Mouse (Mus musculus) limb, embryonic 15.5 days (tissue): Measurements from ENCODE around the gene Tor1b. TPM values are rescaled to one million over a fixed set of nuclear protein-coding genes. Genes with fewer than 3 reads are reported as not detected.
"Not testable (repeated sequence)": the region's sequence is repeated elsewhere in the genome, so short reads cannot be mapped to it uniquely, and the experiment has no call there.

Experiments used
- ATAC-seq: fragments of 200-750 bp; cut with Nextera tagmentation; 2 replicates; pipeline ENCODE4 v1.8.0; 2017; ENCODE audit warnings: low read depth, moderate TSS enrichment; ENCODE audit not compliant: insufficient number of reproducible peaks, low FRiP score, low TSS enrichment
- H3K27ac ChIP-seq: fragments of 300-500 bp; sonication (generic); 2 replicates; pipeline ENCODE4 v1.5.1; 2015; ENCODE audit warnings: moderate library complexity, mild to moderate bottlenecking, inconsistent platforms
- H3K27me3 ChIP-seq: fragments of 300-500 bp; sonication (generic); 2 replicates; pipeline ENCODE4 v1.6.1; 2015; ENCODE audit warnings: inconsistent platforms
- H3K36me3 ChIP-seq: fragments of 300-500 bp; sonication (generic); 2 replicates; pipeline ENCODE4 v1.6.1; 2015; ENCODE audit warnings: inconsistent platforms
- H3K4me1 ChIP-seq: fragments of 300-500 bp; sonication (generic); 2 replicates; pipeline ENCODE4 v1.6.1; 2015; ENCODE audit warnings: inconsistent platforms
- H3K4me2 ChIP-seq: fragments of 300-500 bp; sonication (generic); 2 replicates; pipeline ENCODE4 v1.6.1; 2015; ENCODE audit warnings: mild to moderate bottlenecking, inconsistent platforms
- H3K4me3 ChIP-seq: fragments of 300-500 bp; sonication (generic); 2 replicates; pipeline ENCODE4 v1.5.1; 2015; ENCODE audit warnings: mild to moderate bottlenecking, inconsistent platforms
- H3K9ac ChIP-seq: fragments of 300-500 bp; sonication (generic); 2 replicates; pipeline ENCODE4 v1.6.1; 2015; ENCODE audit warnings: inconsistent platforms
- H3K9me3 ChIP-seq: fragments of 300-500 bp; sonication (generic); 2 replicates; pipeline ENCODE4 v1.6.1; 2016; ENCODE audit warnings: inconsistent platforms
- WGBS: fragments of 180-500 bp; shearing (Covaris S2); methylation state at CpG from one replicate; pipeline ENCODE4 v1.1.7; 2015; 5-methylcytosine and 5-hydroxymethylcytosine counted together
- polyA plus RNA-seq: library from polyadenylated mRNA; unstranded; fragments of >200 nt; fragmentation: Nextera tagmentation; extraction: Ambion mirVana; gene quantifications from 2 replicates; pipeline ENCODE4 v1.2.1, GENCODE M21; 2015

The Tor1b gene
- polyA plus RNA-seq: 38.5 and 40.4 TPM in 2 replicates

DNA sequence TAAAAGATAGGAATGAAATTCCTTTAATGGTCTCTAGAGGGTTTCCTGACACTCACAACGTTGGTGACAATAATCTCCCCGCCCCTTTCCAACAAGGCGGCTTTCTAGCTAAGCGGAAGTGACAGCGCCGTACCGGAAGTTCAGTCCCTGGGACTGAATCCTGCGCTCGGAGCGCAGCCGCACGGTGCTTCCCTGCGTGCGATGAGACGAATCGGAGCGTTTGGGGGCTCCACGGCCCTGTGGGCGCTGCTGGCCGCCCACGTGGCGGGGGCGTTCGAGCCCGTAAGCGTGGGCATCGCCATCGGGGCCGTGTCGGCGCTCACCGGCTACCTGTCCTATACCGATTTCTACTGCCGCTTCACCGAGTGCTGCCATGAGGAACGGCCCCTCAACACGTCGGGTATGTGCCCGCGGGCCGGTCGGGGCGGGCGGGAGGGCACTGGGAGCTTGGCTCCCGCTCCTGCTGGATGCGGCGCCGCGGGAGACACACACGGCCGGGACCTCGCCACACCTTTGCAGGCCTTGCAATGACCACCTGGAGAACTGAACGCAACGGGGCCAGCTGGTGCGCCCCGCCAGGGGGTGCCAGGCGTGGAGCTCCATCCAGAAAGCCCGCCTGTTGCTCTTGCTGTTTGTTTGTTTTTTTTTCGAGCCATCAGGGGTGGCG lies at the start of gene Tor1b:
Tor1b (plus strand) TSS at position 136 of the 667 bp plus-strand sequence.
- H3K4me1 ChIP-seq: peaks cover 24% of the 10 kb centered on the region
- peak within 1 kb of the TSS; percentile 86 for H3K27ac ChIP-seq
- peaks cover 29% of the 10 kb centered on the region for H3K36me3 ChIP-seq
- H3K4me2 ChIP-seq: peak within 1 kb of the TSS; percentile 69
- peak within 1 kb of the TSS; percentile 89 for H3K9ac ChIP-seq
- peak; percentile 69; the same call in 1 of the 2 replicates for ATAC-seq
- under 1% methylated on average over 60 of the region's 60 CpGs for WGBS
- no peaks in the 10 kb centered on the region for H3K9me3 ChIP-seq
- H3K27me3 ChIP-seq: no peaks in the 10 kb centered on the region
- H3K4me3 ChIP-seq: peak within 1 kb of the TSS; percentile 87

DNA sequence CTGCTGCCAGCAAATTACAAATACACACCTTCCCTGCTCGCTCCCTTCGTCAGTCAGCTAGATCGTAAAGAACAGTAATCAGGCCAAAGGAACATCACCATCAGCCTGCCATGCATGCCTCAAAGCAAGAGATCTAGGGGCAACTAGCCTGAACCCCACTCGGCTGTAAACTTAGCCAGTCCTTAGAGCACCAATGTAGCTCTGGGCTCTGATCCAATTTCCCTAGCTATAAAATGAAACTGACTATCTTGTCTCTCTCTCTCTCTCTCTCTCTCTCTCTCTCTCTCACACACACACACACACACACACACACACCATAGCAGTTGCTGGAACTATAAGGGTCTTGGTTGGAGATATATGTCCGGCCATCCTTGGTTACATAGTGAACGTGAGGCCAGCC lies 48.5 kb upstream of the Tor1b start:
- no peak overlapping the region for H3K9ac ChIP-seq
- WGBS: 68% methylated on average over 6 of the region's 6 CpGs
- H3K27me3 ChIP-seq: no peaks in the 10 kb centered on the region
- no peak overlapping the region for H3K4me3 ChIP-seq
- H3K36me3 ChIP-seq: peaks cover 6% of the 10 kb centered on the region; the same call in 1 of the 2 replicates
- no peak overlapping the region for H3K27ac ChIP-seq
- no peaks in the 10 kb centered on the region for H3K9me3 ChIP-seq
- H3K4me1 ChIP-seq: peaks cover 28% of the 10 kb centered on the region
- no peak overlapping the region for H3K4me2 ChIP-seq
- ATAC-seq: no peak

DNA sequence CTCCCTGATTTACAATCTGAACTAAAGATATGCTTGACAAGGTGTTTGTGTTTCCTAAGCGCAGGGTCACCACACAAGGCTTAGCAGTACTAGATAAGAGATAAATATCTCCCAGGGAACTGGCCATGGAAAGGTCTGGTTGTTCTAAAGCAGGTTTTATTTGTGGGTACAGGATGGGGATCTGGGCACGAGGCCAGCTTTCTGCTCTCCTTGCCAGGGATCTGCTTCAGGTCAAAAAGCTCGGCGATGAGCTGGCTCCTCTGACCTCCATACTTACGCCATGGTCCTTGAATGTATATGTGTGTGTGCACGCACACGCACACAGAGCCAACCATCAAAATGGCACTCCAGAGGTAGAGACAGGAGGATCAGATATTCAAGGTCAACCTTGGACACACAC lies 47.8 kb upstream of the Tor1b start:
- 62% methylated on average over 7 of the region's 7 CpGs for WGBS
- H3K36me3 ChIP-seq: peaks cover 3% of the 10 kb centered on the region; the same call in 1 of the 2 replicates
- no peak overlapping the region for H3K4me2 ChIP-seq
- H3K4me1 ChIP-seq: peaks cover 28% of the 10 kb centered on the region
- no peak for ATAC-seq
- H3K9ac ChIP-seq: no peak overlapping the region
- no peaks in the 10 kb centered on the region for H3K9me3 ChIP-seq
- H3K27ac ChIP-seq: no peak overlapping the region
- H3K27me3 ChIP-seq: no peaks in the 10 kb centered on the region
- H3K4me3 ChIP-seq: no peak overlapping the region

DNA sequence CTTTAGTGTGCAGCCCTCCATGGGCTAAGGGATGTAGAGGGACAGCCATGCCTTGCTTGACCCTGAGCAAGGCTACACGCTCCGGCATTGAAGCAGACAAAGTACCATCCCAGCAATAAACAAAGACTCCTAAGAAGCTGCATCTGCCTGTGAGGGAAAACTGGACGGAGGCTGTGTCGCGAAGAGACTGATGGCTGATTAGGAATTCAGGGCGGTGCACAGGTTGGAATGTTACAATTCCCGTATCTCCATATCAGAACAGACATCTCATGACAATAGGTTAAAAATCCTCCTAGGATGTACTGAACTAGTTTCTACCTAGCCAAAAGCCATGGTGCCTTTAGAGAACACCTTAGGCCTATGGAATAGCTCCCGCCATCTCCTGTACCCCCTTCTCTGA lies 46.9 kb upstream of the Tor1b start:
- no peak overlapping the region for H3K4me3 ChIP-seq
- 80% methylated on average over 8 of the region's 8 CpGs for WGBS
- no peak for ATAC-seq

DNA sequence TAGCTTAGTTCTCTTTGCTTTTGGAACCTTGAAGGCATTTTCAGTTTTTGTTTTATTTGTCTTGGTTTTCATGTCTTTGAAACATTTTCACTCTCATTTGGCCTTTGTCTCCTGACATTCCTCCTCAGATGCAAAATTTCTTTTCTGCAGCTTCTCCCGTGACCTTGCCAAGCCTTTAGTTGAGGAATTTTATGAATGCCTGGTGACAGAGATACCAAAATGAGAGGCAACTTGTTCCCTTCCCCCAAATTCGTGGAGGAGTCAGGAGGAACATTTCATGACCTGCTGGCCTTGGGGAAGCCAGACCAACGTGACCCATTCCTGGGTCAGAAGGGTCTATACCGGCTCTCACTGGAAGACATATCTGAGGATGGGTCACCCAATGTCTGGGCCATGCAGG lies 46.1 kb upstream of the Tor1b start:
- Histone ChIP-seq H3K9me3 (no peaks in the 10 kb centered on the region), H3K36me3 (no peaks in the 10 kb centered on the region), H3K9ac (no peak overlapping the region), H3K27ac (no peak overlapping the region), H3K4me3 (no peak overlapping the region), H3K4me1 (peaks cover 24% of the 10 kb centered on the region), H3K4me2 (no peak overlapping the region), H3K27me3 (no peaks in the 10 kb centered on the region)
- 69% methylated on average over 4 of the region's 4 CpGs for WGBS
- no peak for ATAC-seq

More for the DNA sequence above, 46.9 kb upstream of the Tor1b start:
- Histone ChIP-seq H3K4me1 (peaks cover 28% of the 10 kb centered on the region), H3K27ac (0 out of 2 replicates have a peak overlapping the region, but pooled peaks have one; percentile 13), H3K36me3 (no peaks in the 10 kb centered on the region), H3K4me2 (no peak overlapping the region), H3K9ac (no peak overlapping the region), H3K27me3 (no peaks in the 10 kb centered on the region), H3K9me3 (no peaks in the 10 kb centered on the region)

DNA sequence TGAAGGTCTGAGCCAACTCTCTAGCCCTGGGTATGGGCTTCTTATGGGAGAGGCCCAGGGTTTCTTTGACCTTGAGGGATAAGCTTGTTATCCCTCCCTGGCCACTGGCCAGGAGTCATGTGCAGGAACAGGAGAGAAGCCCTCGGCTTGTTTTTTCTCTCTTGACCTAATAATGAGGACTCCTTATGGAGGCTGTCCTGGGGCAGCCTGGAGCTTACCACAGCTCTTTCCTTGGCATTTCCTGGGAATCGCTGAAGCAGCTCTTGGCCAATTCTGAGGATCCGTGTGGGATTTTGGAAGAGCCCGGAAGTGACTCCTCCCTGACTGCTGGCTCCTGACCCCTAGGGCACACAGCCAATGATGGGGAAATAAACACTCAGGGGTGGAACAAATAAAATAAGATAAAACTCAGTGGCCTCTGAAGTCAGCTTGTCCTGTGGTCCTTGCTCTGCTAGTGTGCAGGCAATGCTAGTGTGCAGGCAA lies 40.4 kb upstream of the Tor1b start:
- no peaks in the 10 kb centered on the region for H3K27me3 ChIP-seq
- H3K27ac ChIP-seq: no peak overlapping the region
- ATAC-seq: no peak
- H3K4me2 ChIP-seq: no peak overlapping the region
- 46% methylated on average over 4 of the region's 4 CpGs for WGBS
- no peaks in the 10 kb centered on the region for H3K36me3 ChIP-seq
- H3K9me3 ChIP-seq: no peaks in the 10 kb centered on the region
- no peak overlapping the region for H3K9ac ChIP-seq
- H3K4me3 ChIP-seq: no peak overlapping the region
- H3K4me1 ChIP-seq: peaks cover 7% of the 10 kb centered on the region; the same call in 1 of the 2 replicates

DNA sequence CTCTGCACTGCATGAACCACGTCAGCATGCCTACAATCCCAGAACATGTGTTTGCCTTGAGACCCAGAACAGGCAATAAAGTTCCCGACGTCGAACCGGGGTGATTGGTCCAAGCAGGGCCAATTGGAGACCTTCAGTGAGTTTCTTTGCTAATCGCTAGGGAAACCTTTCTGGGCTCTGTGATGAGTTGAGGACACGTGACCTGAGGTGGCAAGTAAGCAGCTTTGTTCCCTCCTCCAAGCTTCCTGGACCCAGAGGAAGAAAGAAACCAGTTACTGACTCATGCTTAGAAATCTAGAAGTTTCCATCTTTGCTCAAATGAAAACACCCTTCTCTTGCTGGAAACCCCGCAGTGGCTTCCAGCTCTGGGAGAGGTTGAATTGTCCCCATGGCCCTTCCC lies 39.7 kb upstream of the Tor1b start:
- Histone ChIP-seq H3K4me3 (no peak overlapping the region), H3K36me3 (no peaks in the 10 kb centered on the region), H3K9ac (no peak overlapping the region), H3K27ac (no peak overlapping the region), H3K4me1 (peaks cover 13% of the 10 kb centered on the region), H3K27me3 (no peaks in the 10 kb centered on the region), H3K9me3 (no peaks in the 10 kb centered on the region), H3K4me2 (no peak overlapping the region)
- 69% methylated on average over 8 of the region's 8 CpGs for WGBS
- ATAC-seq: no peak

DNA sequence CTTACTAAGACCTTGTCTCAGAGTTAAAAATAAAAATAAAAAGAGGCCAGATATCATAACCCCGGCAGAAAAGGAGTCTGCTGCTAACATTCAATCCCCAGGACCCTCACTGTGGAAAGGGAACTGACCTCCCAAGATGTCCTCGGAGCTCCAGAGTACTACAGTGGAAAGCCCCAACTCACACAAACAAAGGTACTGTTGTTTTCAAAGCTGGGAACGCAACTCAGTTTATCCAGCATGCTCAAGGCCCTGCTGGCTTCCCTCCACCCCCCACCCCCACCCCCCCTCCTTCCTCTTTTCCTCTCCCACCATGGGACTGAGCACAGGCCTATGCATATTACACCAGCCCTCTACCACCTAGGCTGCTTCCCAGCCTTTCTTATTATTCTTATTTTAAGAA lies 37.9 kb upstream of the Tor1b start:
- no peak overlapping the region for H3K4me2 ChIP-seq
- H3K27me3 ChIP-seq: no peaks in the 10 kb centered on the region
- ATAC-seq: no peak
- no peak overlapping the region for H3K4me3 ChIP-seq
- no peaks in the 10 kb centered on the region for H3K36me3 ChIP-seq
- H3K9ac ChIP-seq: no peak overlapping the region
- no peaks in the 10 kb centered on the region for H3K9me3 ChIP-seq
- no peak overlapping the region for H3K27ac ChIP-seq
- H3K4me1 ChIP-seq: peaks cover 28% of the 10 kb centered on the region
- 42% methylated on average over 3 of the region's 3 CpGs for WGBS

DNA sequence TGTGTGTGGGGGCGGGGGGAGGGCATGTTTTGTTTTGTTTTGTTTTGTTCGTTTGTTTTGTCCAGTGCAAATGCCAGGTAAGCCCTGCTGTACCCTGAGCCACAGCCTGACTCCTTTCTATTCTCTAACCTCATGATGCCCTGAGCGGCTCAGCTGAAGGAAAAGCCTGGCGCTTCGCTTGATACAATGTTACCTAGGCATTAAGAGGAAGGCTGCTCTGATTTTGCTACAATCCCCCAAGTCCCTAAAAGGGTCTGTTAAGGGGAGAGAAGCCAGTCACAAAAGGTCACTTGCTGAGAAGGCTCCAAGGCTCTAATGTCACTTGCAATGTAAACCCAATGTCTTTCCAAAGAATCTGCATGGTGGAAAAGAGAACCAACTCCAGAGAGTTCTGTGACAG lies 37.4 kb upstream of the Tor1b start:
- H3K27me3 ChIP-seq: no peaks in the 10 kb centered on the region
- no peak overlapping the region for H3K27ac ChIP-seq
- WGBS: 80% methylated on average over 5 of the region's 5 CpGs
- H3K36me3 ChIP-seq: no peaks in the 10 kb centered on the region
- H3K9me3 ChIP-seq: no peaks in the 10 kb centered on the region
- no peak overlapping the region for H3K4me3 ChIP-seq
- no peak overlapping the region for H3K9ac ChIP-seq
- H3K4me2 ChIP-seq: no peak overlapping the region
- H3K4me1 ChIP-seq: peaks cover 28% of the 10 kb centered on the region
- no peak for ATAC-seq

DNA sequence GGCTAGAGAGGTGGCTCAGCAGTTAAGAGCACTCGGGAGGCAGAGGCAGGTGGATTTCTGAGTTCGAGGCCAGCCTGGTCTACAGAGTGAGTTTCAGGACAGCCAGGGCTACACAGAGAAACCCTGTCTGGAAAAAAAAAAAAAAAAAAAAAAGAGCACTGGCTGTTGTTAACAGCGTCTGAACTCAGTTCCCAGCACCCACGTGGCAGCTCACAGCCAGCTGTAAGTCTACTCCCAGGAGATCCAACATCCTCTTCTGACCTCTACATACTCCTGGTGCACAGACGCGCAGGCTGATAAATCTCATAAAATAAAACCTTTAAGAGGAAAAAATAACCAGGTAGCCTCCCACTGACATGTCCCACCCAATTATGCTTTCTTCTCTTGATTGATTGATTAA lies 36.8 kb upstream of the Tor1b start:
- peaks cover 28% of the 10 kb centered on the region for H3K4me1 ChIP-seq
- not testable (repeated sequence) for H3K4me3 ChIP-seq

DNA sequence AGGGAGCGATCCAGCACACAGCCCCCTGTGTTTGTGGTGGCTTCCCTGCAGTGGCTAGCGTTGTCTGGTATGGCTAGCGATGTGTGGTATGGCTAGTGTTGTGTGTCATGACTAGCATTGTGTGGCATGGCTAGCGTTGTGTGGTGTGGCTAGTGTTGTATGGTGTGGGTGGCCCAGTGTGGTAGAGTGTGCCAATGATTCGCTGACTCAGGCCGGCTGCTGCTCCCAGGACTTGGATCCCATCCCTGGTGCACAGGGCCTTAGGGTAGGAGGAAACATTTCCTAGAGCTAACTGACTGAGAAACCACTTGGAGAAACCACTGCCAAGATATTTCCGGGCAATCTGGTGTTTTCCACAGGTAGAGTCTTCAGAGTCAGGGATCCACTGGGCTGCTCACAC lies 35.1 kb upstream of the Tor1b start:
- peaks cover 28% of the 10 kb centered on the region for H3K4me1 ChIP-seq
- no peak overlapping the region for H3K9ac ChIP-seq
- H3K4me2 ChIP-seq: no peak overlapping the region
- no peak overlapping the region for H3K4me3 ChIP-seq
- no peak overlapping the region for H3K27ac ChIP-seq
- no peaks in the 10 kb centered on the region for H3K9me3 ChIP-seq
- no peak for ATAC-seq
- H3K27me3 ChIP-seq: no peaks in the 10 kb centered on the region
- WGBS: 84% methylated on average over 7 of the region's 7 CpGs
- no peaks in the 10 kb centered on the region for H3K36me3 ChIP-seq

More for the DNA sequence above, 36.8 kb upstream of the Tor1b start:
- H3K36me3 ChIP-seq, H3K27ac ChIP-seq, H3K9me3 ChIP-seq, ATAC-seq, H3K27me3 ChIP-seq, H3K4me2 ChIP-seq, H3K9ac ChIP-seq: not testable (repeated sequence)
- 58% methylated on average over 6 of the region's 6 CpGs for WGBS

DNA sequence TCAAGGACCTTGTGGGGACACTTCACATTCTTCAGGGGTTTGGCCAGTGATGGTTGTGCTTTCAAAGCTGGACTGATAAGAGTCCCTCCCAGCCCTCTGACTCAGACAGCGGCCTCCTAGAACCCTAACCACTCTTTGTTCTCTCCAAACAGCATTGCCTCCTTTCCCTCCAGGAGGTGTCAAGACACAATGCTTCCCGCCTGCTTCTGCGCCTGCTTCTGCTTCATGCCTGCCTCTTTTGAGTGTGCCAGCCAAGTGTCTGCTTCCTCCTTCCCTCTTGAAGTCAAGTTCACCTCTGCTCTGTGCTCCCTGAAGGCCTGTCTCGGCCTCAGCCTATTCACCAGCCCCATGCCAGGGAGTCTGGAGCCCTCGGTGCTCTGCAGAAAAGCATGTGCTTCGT lies 34.6 kb upstream of the Tor1b start:
- H3K4me3 ChIP-seq: no peak overlapping the region
- peaks cover 28% of the 10 kb centered on the region for H3K4me1 ChIP-seq
- no peaks in the 10 kb centered on the region for H3K36me3 ChIP-seq
- H3K27me3 ChIP-seq: no peaks in the 10 kb centered on the region
- H3K9ac ChIP-seq: no peak overlapping the region
- ATAC-seq: no peak
- WGBS: 58% methylated on average over 6 of the region's 6 CpGs
- H3K4me2 ChIP-seq: no peak overlapping the region
- peak overlapping the region; percentile 68; the same call in 1 of the 2 replicates for H3K27ac ChIP-seq
- no peaks in the 10 kb centered on the region for H3K9me3 ChIP-seq
